Mouse (Mus musculus): ENCODE data around the gene Rab1b. TPM values are rescaled to one million over a fixed set of nuclear protein-coding genes. Genes with fewer than 3 reads are reported as not detected.
"Not testable (repeated sequence)": the region's sequence is repeated elsewhere in the genome, so short reads cannot be mapped to it uniquely, and the experiment has no call there.

Gene Rab1b
- polyA plus RNA-seq, 2 experiments from 2014 or later: 118 to 143 TPM

GRCm38 (mm10) chr19:5097521-5098362, 9.1 kb downstream of the Rab1b start:
- no peak for ATAC-seq

- no peak for ATAC-seq
These were observed 10.9 kb downstream of the Rab1b start for GRCm38 (mm10) chr19:5095887-5096474.

- ATAC-seq: no peak
These were observed 12.0 kb downstream of the Rab1b start for GRCm38 (mm10) chr19:5094746-5095417.

GRCm38 (mm10) chr19:5094243-5094632, 12.6 kb downstream of the Rab1b start:
- peak; percentile 60 for ATAC-seq

GRCm38 (mm10) chr19:5093481-5094242, 13.2 kb downstream of the Rab1b start:
- ATAC-seq: no peak

- no peak for ATAC-seq
These were observed 14.8 kb downstream of the Rab1b start for GRCm38 (mm10) chr19:5092083-5092482.

GRCm38 (mm10) chr19:5089324-5089723, 17.5 kb downstream of the Rab1b start:
- no peak for ATAC-seq

GRCm38 (mm10) chr19:5087884-5088728, 18.8 kb downstream of the Rab1b start, which contains the start of gene Yif1a:
Gene Yif1a (plus strand): TSS chr19:5088538.
- ATAC-seq: peak; percentile 95

- not testable (repeated sequence) for ATAC-seq
These were observed 20.3 kb downstream of the Rab1b start for GRCm38 (mm10) chr19:5086533-5086932.

GRCm38 (mm10) chr19:5085145-5085863, 21.6 kb downstream of the Rab1b start, which contains the start of gene Tmem151a:
Gene Tmem151a (minus strand): TSS chr19:5085531.
- no peak for ATAC-seq

GRCm38 (mm10) chr19:5084834-5085144, 22.1 kb downstream of the Rab1b start:
- no peak for ATAC-seq

- ATAC-seq: no peak
These were observed 22.7 kb downstream of the Rab1b start for GRCm38 (mm10) chr19:5083961-5084833.

GRCm38 (mm10) chr19:5082596-5082995, 24.3 kb downstream of the Rab1b start:
- ATAC-seq: no peak

- ATAC-seq: no peak
These were observed 24.9 kb downstream of the Rab1b start for GRCm38 (mm10) chr19:5082005-5082404.

GRCm38 (mm10) chr19:5079279-5079678, 27.6 kb downstream of the Rab1b start:
- no peak for ATAC-seq

GRCm38 (mm10) chr19:5073518-5073917, 33.4 kb downstream of the Rab1b start:
- ATAC-seq: no peak

- no peak for ATAC-seq
These were observed 33.8 kb downstream of the Rab1b start for GRCm38 (mm10) chr19:5073028-5073427.

- no peak for ATAC-seq
These were observed 34.4 kb downstream of the Rab1b start for GRCm38 (mm10) chr19:5072389-5073019.

GRCm38 (mm10) chr19:5071545-5072369, 35.1 kb downstream of the Rab1b start:
- peak; percentile 84 for ATAC-seq

All from activated CD4-positive, CD25-positive, alpha-beta regulatory T cell, adult 4 months (primary cell).